Mouse (Mus musculus) bone marrow macrophage, adult 2 months (primary cell): ENCODE data around the gene R3hdml.

Experiments used
- CTCF ChIP-seq: IDR thresholded peaks from 2 replicates; pipeline ENCODE4 v1.5.1; 2012; ENCODE audit warnings: low read depth, mild to moderate bottlenecking, low read length, moderate library complexity
- POLR2A ChIP-seq: IDR thresholded peaks from 2 replicates; pipeline ENCODE4 v1.6.1; 2012; ENCODE audit warnings: mild to moderate bottlenecking, low read depth, low read length, borderline replicate concordance

GRCm38 (mm10) chr2:163464562-163464961 is 27.6 kb upstream of the R3hdml start:
- TF ChIP-seq POLR2A (no peak), CTCF (no peak)
